Mouse (Mus musculus) kidney, embryonic 16.5 days (tissue): ENCODE measurements around the gene Fam240a. TPM values are rescaled to one million over a fixed set of nuclear protein-coding genes. Genes with fewer than 3 reads are reported as not detected.

Experiments
- ATAC-seq: fragments of 200-750 bp; cut with Nextera tagmentation; 2 replicates; pipeline ENCODE4 v1.8.0; 2017; ENCODE audit warnings: moderate TSS enrichment; ENCODE audit not compliant: low FRiP score, low TSS enrichment
- H3K27ac ChIP-seq: fragments of 300-500 bp; sonication (generic); 2 replicates; pipeline ENCODE4 v1.5.1; 2014; ENCODE audit warnings: low read length
- H3K27me3 ChIP-seq: fragments of 300-500 bp; sonication (generic); 2 replicates; pipeline ENCODE4 v1.6.1; 2014; ENCODE audit warnings: low read length, control low read depth, mixed read lengths; ENCODE audit not compliant: insufficient read depth
- H3K36me3 ChIP-seq: fragments of 300-500 bp; sonication (generic); 2 replicates; pipeline ENCODE4 v1.6.1; 2014; ENCODE audit warnings: low read length, control low read depth, mixed read lengths; ENCODE audit not compliant: insufficient read depth
- H3K4me1 ChIP-seq: fragments of 300-500 bp; sonication (generic); 2 replicates; pipeline ENCODE4 v1.6.1; 2014; ENCODE audit warnings: low read length, control low read depth, mixed read lengths; ENCODE audit not compliant: insufficient read depth
- H3K4me2 ChIP-seq: fragments of 300-500 bp; sonication (generic); replicated peaks from 2 replicates; pipeline ENCODE4 v1.6.1; 2014; ENCODE audit warnings: low read depth, low read length
- H3K4me3 ChIP-seq: fragments of 300-500 bp; sonication (generic); 2 replicates; pipeline ENCODE4 v1.5.1; 2014; ENCODE audit warnings: mild to moderate bottlenecking, low read length
- H3K9ac ChIP-seq: fragments of 300-500 bp; sonication (generic); replicated peaks from 2 replicates; pipeline ENCODE4 v1.6.1; 2014; ENCODE audit warnings: low read length
- H3K9me3 ChIP-seq: fragments of 300-500 bp; sonication (generic); 2 replicates; pipeline ENCODE4 v1.6.1; 2016; ENCODE audit warnings: low read length, control low read depth
- WGBS: fragments of 180-500 bp; shearing (Covaris S2); extraction: QIAGEN DNeasy Blood & Tissue Kit; methylation state at CpG from one replicate; pipeline ENCODE4 v1.1.7; 2014; 5-methylcytosine and 5-hydroxymethylcytosine counted together
- polyA plus RNA-seq: library from polyadenylated mRNA; unstranded; fragments of >200 nt; fragmentation: Nextera tagmentation; extraction: Ambion mirVana; gene quantifications from 2 replicates; pipeline ENCODE4 v1.2.1, GENCODE M21; 2015

Gene Fam240a
- polyA plus RNA-seq = not detected in 2 replicates

DNA sequence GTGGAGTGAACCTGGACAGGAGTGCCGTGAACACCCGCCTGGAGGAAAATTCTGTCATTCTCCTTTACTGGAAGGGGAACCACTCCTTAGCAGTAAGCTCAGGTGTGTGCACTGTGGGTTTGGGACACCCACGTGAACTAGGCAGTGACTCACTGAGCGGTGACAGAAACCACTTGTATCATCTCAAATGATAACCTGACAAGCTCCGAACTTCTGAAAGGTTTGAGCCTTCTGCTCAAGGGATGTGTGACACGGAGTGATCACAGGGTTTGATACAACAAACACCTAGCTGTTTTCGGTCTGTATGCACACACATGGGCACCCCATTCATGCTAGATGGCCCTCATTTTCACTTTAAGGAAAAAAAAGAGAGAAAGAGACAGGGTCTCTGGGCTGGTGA lies at the start of gene Fam240a:
TSS of gene Fam240a (minus strand) at position 76 of the 400 bp plus-strand sequence.
- WGBS = 88% methylated on average over 7 of the region's 7 CpGs
- H3K27ac ChIP-seq = no peak within 1 kb of the TSS
- no peaks in the 10 kb centered on the region for H3K27me3 ChIP-seq
- H3K9me3 ChIP-seq = no peaks in the 10 kb centered on the region
- ATAC-seq = no peak
- H3K36me3 ChIP-seq = no peaks in the 10 kb centered on the region
- no peak within 1 kb of the TSS for H3K4me3 ChIP-seq
- H3K9ac ChIP-seq = no peak within 1 kb of the TSS
- no peaks in the 10 kb centered on the region for H3K4me1 ChIP-seq
- H3K4me2 ChIP-seq = no peak within 1 kb of the TSS

DNA sequence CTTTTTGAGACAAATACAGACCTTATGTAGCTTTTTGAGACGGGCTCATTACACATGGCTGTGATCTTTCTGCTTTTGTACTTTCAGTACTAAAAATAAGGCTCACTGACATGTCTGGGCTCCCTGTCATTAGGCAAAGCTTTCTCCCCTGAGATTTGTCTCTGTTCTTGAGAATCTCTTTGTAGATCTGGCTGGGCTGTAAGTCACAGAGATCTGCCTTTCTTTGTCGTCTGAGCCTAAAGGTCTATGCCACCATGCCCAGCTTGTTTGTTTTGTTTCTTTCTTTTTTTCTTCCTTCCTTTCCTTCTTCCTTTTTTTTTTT lies 49.2 kb upstream of the Fam240a start:
- no peaks in the 10 kb centered on the region for H3K4me1 ChIP-seq
- H3K9me3 ChIP-seq = no peaks in the 10 kb centered on the region
- no peaks in the 10 kb centered on the region for H3K36me3 ChIP-seq
- WGBS = 71% methylated on average over 2 of the region's 2 CpGs
- H3K4me2 ChIP-seq = no peak overlapping the region
- H3K27ac ChIP-seq = no peak overlapping the region
- H3K27me3 ChIP-seq = no peaks in the 10 kb centered on the region
- H3K9ac ChIP-seq = no peak overlapping the region
- no peak overlapping the region for H3K4me3 ChIP-seq
- ATAC-seq = no peak

DNA sequence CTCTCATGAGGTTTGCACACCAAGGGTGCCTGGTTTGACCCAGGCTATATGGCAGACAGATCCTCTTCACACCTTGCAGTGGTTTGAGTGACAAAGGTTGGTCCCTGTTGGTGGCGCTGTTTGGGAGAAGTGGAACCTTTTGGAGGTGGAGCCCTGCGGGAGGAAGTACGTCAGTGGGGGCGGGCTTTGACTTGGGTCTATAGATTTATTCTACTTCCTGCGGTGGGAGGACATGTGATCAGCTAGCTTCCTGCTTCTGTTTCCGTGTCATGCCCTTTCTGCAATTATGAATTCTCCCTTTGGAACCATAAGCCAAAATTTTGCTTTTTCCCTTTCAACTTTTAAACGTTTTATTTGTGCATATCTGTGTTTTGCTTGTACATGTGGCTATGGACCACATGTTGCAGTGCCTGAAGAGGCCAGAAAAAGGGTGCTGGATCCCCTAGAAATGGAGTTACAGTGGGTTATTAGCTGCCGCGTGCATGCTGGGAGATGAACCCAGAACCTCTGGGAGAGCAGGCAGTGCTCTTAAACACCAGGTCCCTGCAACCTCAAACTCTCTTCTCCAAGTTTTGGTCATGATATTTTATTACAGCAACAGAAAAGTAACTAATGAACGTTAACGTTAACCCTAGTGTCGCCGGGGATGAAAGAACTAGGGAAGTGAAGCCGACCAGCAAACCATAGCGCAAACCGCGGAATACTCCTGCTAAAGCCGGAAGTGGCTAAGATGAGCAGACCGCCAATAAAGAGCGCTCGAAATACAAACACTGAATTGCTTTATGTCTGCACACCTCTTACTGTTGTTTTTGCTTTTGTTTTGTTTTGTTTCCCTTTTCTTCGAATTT lies 48.6 kb upstream of the Fam240a start:
- ATAC-seq = no peak
- H3K4me1 ChIP-seq = no peaks in the 10 kb centered on the region
- no peak overlapping the region for H3K4me3 ChIP-seq
- H3K27ac ChIP-seq = no peak overlapping the region
- H3K27me3 ChIP-seq = no peaks in the 10 kb centered on the region
- H3K4me2 ChIP-seq = no peak overlapping the region
- H3K9ac ChIP-seq = no peak overlapping the region
- no peaks in the 10 kb centered on the region for H3K36me3 ChIP-seq
- WGBS = 83% methylated on average over 22 of the region's 22 CpGs
- no peaks in the 10 kb centered on the region for H3K9me3 ChIP-seq

DNA sequence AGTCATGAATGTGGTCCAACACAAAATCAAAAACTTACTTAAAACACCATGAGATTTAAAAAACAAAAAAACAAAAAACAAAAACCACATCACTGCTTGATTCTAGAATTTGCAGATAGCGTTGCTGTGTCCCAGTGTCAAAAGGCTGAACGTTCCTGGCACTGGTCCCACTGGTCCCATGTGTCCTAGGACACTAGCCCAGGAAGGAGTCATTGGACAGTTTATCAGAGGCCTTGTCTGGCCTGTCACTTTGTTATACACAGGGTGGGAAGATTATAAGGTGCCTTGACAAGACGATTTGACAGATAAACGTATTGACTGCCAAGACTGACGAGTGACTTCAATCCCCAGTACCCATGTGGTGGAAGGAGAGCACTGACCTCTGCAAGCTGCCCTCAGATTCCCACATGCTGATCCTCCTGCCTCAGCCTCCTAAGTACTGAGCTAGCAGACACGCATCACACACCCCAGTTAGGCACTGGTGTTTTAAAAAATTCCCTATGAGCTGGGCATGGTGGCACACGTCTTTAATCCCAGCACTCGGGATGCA lies 47.0 kb upstream of the Fam240a start:
- no peak overlapping the region for H3K4me2 ChIP-seq
- H3K36me3 ChIP-seq = no peaks in the 10 kb centered on the region
- H3K27ac ChIP-seq = no peak overlapping the region
- no peaks in the 10 kb centered on the region for H3K9me3 ChIP-seq
- WGBS = 88% methylated on average over 8 of the region's 8 CpGs
- ATAC-seq = no peak
- H3K9ac ChIP-seq = no peak overlapping the region
- H3K4me1 ChIP-seq = no peaks in the 10 kb centered on the region
- no peaks in the 10 kb centered on the region for H3K27me3 ChIP-seq
- no peak overlapping the region for H3K4me3 ChIP-seq

DNA sequence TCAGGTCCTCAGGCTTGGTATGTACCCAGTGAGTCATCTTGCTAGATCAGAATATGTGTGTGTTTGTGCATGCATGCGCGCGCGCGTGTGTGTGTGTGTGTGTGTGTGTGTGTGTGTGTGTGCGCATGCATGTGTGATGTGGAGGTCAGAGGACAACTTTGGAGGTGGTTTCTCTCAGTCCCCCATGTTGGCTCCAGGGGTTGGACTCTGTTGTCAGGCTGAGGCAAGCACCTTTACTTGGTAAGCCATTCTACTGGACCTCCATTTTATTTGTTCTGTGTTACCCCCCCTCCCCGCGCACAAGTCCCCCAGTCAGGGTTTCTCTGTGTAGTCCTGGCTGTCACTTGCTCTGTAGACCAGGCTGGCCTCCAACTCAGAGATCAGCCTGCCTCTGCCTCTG lies 44.7 kb upstream of the Fam240a start:
- no peaks in the 10 kb centered on the region for H3K4me1 ChIP-seq
- no peak overlapping the region for H3K27ac ChIP-seq
- no peak overlapping the region for H3K9ac ChIP-seq
- no peak for ATAC-seq
- H3K27me3 ChIP-seq = no peaks in the 10 kb centered on the region
- H3K4me2 ChIP-seq = no peak overlapping the region
- no peaks in the 10 kb centered on the region for H3K36me3 ChIP-seq
- no peaks in the 10 kb centered on the region for H3K9me3 ChIP-seq
- no peak overlapping the region for H3K4me3 ChIP-seq
- 98% methylated on average over 8 of the region's 8 CpGs for WGBS

DNA sequence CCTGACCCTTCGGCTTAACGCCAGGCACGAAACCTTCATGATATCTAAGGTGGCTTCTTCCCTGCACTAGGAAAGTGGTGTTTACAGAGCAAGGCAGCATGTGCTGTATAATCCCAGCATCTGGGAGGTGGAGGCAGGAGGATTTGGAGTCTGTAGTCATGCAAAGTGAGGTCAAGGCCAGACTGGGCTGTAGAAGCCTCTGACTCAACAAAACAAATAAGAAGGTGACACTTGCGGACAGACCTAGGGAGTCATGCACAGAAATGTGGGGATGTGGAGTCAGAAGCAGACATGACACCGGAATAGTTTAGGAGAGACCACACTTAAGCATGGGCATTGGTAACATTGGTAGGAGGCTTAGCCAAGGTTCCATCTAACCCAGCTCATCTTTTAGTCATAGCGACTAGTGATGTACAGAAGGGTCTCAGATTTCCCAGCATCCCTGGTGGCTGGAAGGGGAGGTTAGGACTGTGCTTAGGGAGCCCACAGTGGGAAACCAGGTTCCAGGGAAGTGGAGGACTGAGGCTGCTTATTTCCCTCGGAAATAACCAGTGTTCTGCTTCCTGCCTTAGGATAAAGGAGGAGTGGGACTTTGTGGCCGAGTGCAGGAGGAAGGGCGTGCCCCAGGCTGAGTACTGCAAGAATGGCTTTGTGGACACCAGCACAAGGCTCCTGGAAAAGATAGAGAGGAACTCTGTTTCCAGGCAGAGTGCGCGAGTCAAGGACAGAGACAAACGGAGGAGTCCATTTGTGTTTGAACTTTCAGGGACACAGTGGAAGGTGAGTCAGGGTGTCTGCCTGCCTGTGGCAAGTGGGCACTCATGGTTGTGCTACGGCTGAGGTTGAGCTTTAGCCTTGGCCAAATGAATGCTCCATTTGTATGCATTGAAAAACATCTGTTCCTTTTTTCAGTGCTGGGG lies 43.8 kb upstream of the Fam240a start:
- no peak for ATAC-seq
- H3K4me3 ChIP-seq = no peak overlapping the region
- no peak overlapping the region for H3K27ac ChIP-seq
- H3K36me3 ChIP-seq = no peaks in the 10 kb centered on the region
- H3K4me2 ChIP-seq = no peak overlapping the region
- H3K27me3 ChIP-seq = peaks cover 7% of the 10 kb centered on the region; the same call in 1 of the 2 replicates
- no peaks in the 10 kb centered on the region for H3K9me3 ChIP-seq
- no peaks in the 10 kb centered on the region for H3K4me1 ChIP-seq
- no peak overlapping the region for H3K9ac ChIP-seq
- 81% methylated on average over 13 of the region's 13 CpGs for WGBS

DNA sequence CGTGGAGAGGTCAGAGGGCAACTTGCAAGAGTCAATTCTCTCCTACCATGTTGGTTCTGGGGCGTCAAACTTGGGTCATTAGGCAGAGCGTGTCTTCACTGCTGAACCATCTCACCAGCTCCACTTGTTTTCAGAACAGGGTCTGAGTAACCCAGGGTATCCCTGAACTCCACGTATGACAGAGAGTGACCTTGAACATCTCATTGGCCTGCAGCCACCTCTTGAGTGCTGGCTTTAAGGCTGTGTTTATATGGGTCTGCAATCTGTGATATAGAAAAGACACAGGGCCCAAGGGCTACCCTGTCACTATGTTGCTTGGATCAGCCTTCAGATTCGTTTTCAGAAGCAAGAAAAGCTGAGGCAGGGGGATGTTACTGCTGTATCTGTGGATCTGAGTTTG lies 43.0 kb upstream of the Fam240a start:
- Histone ChIP-seq H3K27me3 (peaks cover 14% of the 10 kb centered on the region; the same call in 1 of the 2 replicates), H3K4me2 (no peak overlapping the region)
- WGBS = 76% methylated on average over 5 of the region's 5 CpGs

DNA sequence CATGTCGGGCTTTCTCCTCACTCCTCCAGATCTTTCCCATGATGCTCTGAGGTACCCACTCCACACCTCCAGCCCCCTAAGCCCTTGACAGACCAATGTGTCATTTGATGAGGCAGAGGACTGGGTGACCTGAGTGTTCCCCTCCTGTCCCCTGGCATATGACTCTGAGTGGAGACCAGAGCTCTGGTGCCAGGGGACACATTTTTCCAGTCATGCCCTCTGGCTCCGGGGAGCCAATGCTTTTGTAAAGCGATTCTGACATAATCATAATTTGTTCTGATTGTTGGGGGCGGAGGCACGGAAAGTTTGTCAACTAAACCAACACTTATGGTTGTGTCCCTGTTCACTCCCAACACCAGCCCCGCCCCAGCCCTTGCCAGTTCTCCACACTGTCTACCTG lies 39.3 kb upstream of the Fam240a start:
- H3K4me3 ChIP-seq = no peak overlapping the region
- no peak overlapping the region for H3K27ac ChIP-seq
- no peak for ATAC-seq
- no peak overlapping the region for H3K4me2 ChIP-seq
- no peaks in the 10 kb centered on the region for H3K9me3 ChIP-seq
- no peaks in the 10 kb centered on the region for H3K4me1 ChIP-seq
- H3K27me3 ChIP-seq = peaks cover 41% of the 10 kb centered on the region
- no peaks in the 10 kb centered on the region for H3K36me3 ChIP-seq
- 87% methylated on average over 6 of the region's 6 CpGs for WGBS
- H3K9ac ChIP-seq = no peak overlapping the region

More for the DNA sequence above, 43.0 kb upstream of the Fam240a start:
- no peak overlapping the region for H3K9ac ChIP-seq
- no peaks in the 10 kb centered on the region for H3K36me3 ChIP-seq
- ATAC-seq = no peak
- no peaks in the 10 kb centered on the region for H3K4me1 ChIP-seq
- H3K4me3 ChIP-seq = no peak overlapping the region
- H3K27ac ChIP-seq = no peak overlapping the region
- H3K9me3 ChIP-seq = no peaks in the 10 kb centered on the region

DNA sequence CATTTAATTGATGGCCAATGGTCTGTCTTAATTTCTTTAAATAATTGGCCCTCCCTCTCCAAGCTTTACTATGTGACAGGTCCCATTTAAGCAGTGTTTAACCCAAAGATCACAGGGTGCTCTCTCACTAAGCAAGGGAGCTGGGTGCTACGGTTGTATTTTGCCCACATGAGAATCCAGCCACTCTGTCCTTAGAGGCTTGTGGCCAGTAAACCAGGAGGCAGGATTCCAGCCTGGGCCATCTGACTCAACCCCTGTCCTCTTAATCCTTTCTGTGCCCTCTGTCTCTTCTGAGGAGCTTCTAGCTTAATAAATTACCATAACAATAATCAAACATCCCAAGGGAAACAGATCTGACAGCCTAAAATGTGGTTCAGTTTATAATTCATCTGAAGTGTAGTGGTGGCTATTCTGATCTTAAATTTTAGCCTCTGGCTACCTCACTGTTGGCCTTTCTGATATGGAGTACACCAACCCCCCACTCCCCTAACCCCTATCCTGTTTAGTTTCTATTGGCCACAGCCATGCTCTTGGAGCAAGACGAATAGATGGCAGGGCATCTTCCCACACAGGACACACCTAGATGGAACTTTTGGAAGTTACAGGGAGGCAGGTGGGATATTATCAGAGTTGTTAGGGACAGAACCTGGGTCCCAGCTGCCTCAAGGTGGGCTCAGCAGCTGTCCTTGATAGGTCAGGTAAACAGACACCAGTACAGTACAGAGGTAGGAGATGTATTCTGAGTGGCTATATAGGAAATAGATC lies 38.2 kb upstream of the Fam240a start:
- WGBS = 53% methylated on average over 2 of the region's 2 CpGs
- Histone ChIP-seq H3K4me2 (no peak overlapping the region), H3K4me1 (no peaks in the 10 kb centered on the region), H3K9ac (no peak overlapping the region), H3K4me3 (no peak overlapping the region), H3K9me3 (no peaks in the 10 kb centered on the region), H3K36me3 (no peaks in the 10 kb centered on the region), H3K27me3 (peaks cover 41% of the 10 kb centered on the region), H3K27ac (no peak overlapping the region)
- ATAC-seq = no peak
